Mouse (Mus musculus) olfactory bulb, adult 2 months (tissue): Measurements from ENCODE around the gene Adk. TPM values are rescaled to one million over a fixed set of nuclear protein-coding genes. Genes with fewer than 3 reads are reported as not detected.
"Not testable (repeated sequence)": the region's sequence is repeated elsewhere in the genome, so short reads cannot be mapped to it uniquely, and the experiment has no call there.

Experiments used
- H3K27ac ChIP-seq: fragments of 200-500 bp; 2 replicates; pipeline ENCODE4 v1.5.1; 2012; ENCODE audit warnings: low read depth, low read length; ENCODE audit not compliant: insufficient read depth
- H3K4me1 ChIP-seq: fragments of 200-500 bp; 2 replicates; pipeline ENCODE4 v1.6.1; 2012; ENCODE audit warnings: low read length; ENCODE audit not compliant: control insufficient read depth, insufficient read depth
- H3K4me3 ChIP-seq: fragments of 200-500 bp; 2 replicates; pipeline ENCODE4 v1.5.1; 2012; ENCODE audit warnings: mild to moderate bottlenecking, low read depth, low read length, moderate library complexity; ENCODE audit not compliant: insufficient read depth
- CTCF ChIP-seq: fragments of 200-500 bp; IDR thresholded peaks from 2 replicates; pipeline ENCODE4 v1.5.1; 2012; ENCODE audit warnings: low read depth, mild to moderate bottlenecking, low read length, moderate library complexity; ENCODE audit not compliant: insufficient read depth
- POLR2A ChIP-seq: fragments of 200-500 bp; IDR thresholded peaks from 2 replicates; pipeline ENCODE4 v1.6.1; 2012; ENCODE audit warnings: mild to moderate bottlenecking, low read depth, low read length, moderate library complexity; ENCODE audit not compliant: insufficient read depth
- WGBS: fragments of 180-500 bp; shearing (Covaris S2); methylation state at CpG from one replicate; pipeline ENCODE4 v1.1.7; 2018; 5-methylcytosine and 5-hydroxymethylcytosine counted together
- polyA plus RNA-seq: library from polyadenylated mRNA; stranded (reverse); fragments of >200 nt; gene quantifications from 2 replicates; pipeline ENCODE4 v1.2.4, GENCODE M21; 2012; ENCODE audit warnings: low replicate concordance; ENCODE audit not compliant: missing spikeins, insufficient read depth, insufficient read length

Gene Adk
- polyA plus RNA-seq, 1 experiment, result not detected

DNA sequence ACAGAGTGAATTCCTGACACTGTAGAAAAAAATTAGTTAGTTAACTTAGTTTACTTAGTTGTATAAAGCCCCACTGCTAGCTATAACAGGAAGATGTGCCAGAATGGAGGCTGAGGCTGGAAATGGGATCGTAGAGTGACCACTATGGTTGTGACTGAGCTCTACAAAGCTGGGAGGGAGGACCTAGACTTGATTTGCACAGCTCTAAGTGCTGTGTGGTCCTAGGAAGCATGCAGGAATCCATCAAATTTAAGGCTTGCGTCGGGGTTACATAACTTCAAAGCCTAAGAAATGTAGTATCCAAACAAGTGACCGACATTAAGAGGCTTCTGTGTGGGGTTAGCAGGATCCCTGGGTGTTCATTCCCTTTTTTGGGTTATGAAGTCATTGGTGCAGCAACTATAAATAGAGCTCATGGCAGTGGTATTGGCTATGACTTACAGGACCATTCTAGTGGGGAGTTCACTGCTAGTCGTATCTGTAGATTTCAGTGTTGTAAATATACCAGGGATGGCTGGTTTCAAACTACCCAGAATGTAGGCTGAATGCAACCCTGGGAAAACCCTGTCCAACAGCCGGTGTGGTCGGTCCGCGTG is 410.8 kb downstream of the Adk start:
- no peak overlapping the region for H3K4me3 ChIP-seq
- WGBS, result 94% methylated on average over 9 of the region's 9 CpGs
- TF ChIP-seq CTCF, result no peak
- TF ChIP-seq POLR2A, result no peak
- no peak overlapping the region for H3K27ac ChIP-seq
- H3K4me1 ChIP-seq, result no peaks in the 10 kb centered on the region

GRCm38 (mm10) chr14:21470386-21470785 is 418.0 kb downstream of the Adk start:
- 87% methylated on average over 5 of the region's 5 CpGs for WGBS
- no peaks in the 10 kb centered on the region for H3K4me1 ChIP-seq
- H3K27ac ChIP-seq, result no peak overlapping the region
- no peak overlapping the region for H3K4me3 ChIP-seq
- TF ChIP-seq CTCF, result no peak
- no peak for TF ChIP-seq POLR2A

- 93% methylated on average over 2 of the region's 2 CpGs for WGBS
- no peak overlapping the region for H3K4me3 ChIP-seq
- TF ChIP-seq POLR2A, result no peak
- TF ChIP-seq CTCF, result no peak
- H3K4me1 ChIP-seq, result no peaks in the 10 kb centered on the region
- no peak overlapping the region for H3K27ac ChIP-seq
These were observed 419.6 kb downstream of the Adk start for GRCm38 (mm10) chr14:21471975-21472374.

DNA sequence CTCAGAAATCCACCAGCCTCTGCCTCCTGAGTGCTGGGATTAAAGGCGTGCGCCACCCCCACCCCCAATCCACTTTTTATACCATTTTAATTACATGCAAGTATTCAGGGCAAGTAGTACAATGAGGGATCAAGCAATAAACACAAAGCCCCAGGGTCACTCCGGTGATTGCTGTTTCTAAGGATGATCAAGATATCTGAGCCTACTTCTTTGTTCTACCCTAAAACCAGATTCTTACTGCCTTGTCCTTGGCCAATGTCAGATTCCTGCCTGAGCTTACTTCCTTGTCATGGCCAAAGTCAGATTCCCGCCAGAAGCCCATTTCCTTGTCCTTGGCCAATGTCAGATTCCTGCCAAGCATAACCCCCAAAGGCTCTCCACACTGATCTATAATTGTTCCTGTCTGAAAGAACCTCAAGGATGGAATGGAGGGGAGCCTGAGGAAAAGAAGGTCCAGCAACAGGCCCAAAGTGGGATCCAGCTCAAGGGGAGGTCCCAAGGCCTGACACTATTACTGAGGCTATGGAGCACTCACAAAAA is 422.3 kb downstream of the Adk start:
- H3K4me1 ChIP-seq, H3K27ac ChIP-seq: not testable (repeated sequence)
- WGBS, result 94% methylated on average over 4 of the region's 4 CpGs

DNA sequence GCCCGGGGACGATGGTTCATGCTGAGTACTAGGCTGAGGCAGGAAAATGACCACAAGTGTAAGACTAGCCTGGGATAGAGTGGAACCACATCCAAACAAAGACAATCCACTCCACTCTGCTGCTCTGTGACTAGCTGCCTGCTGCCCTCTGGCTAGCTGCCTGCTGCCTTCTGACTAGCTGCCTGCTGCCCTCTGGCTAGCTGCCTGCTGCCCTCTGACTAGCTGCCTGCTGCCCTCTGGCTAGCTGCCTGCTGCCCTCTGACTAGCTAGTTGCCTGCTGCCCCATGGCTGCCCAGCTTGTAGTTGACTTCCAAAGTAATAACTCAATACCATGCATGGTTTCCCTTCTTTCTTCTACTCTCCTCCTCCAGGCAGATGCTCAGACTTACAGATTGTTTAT is 424.8 kb downstream of the Adk start:
- TF ChIP-seq CTCF (no peak), POLR2A (no peak)
- Histone ChIP-seq H3K27ac (no peak overlapping the region), H3K4me1 (no peaks in the 10 kb centered on the region), H3K4me3 (no peak overlapping the region)
- WGBS, result 94% methylated on average over 2 of the region's 2 CpGs

More for the DNA sequence above, 422.3 kb downstream of the Adk start:
- not testable (repeated sequence) for H3K4me3 ChIP-seq

- H3K4me1 ChIP-seq, result no peaks in the 10 kb centered on the region
- H3K27ac ChIP-seq, result no peak overlapping the region
- WGBS, result 98% methylated on average over 8 of the region's 8 CpGs
- no peak overlapping the region for H3K4me3 ChIP-seq
- TF ChIP-seq POLR2A, result no peak
- no peak for TF ChIP-seq CTCF
These were observed 427.2 kb downstream of the Adk start for GRCm38 (mm10) chr14:21479566-21479965.

GRCm38 (mm10) chr14:21480191-21480590 is 427.8 kb downstream of the Adk start:
- 96% methylated on average over 5 of the region's 5 CpGs for WGBS
- Histone ChIP-seq H3K4me1 (no peaks in the 10 kb centered on the region), H3K27ac (no peak overlapping the region), H3K4me3 (no peak overlapping the region)
- TF ChIP-seq CTCF (no peak), POLR2A (no peak)

GRCm38 (mm10) chr14:21481231-21481630 is 428.9 kb downstream of the Adk start, which contains the start of gene Kat6b:
Kat6b (plus strand) TSS chr14:21481434.
- H3K4me3 ChIP-seq, result no peak within 1 kb of the TSS
- WGBS, result 92% methylated on average over 7 of the region's 7 CpGs
- H3K27ac ChIP-seq, result no peak within 1 kb of the TSS

GRCm38 (mm10) chr14:21484199-21484598 is 431.8 kb downstream of the Adk start:
- 90% methylated on average over 2 of the region's 2 CpGs for WGBS
- H3K27ac ChIP-seq, result no peak overlapping the region
- no peak for TF ChIP-seq POLR2A
- no peak for TF ChIP-seq CTCF
- no peaks in the 10 kb centered on the region for H3K4me1 ChIP-seq
- no peak overlapping the region for H3K4me3 ChIP-seq

More at GRCm38 (mm10) chr14:21481231-21481630, 428.9 kb downstream of the Adk start, which contains the start of gene Kat6b:
- TF ChIP-seq CTCF, result no peak
- no peak for TF ChIP-seq POLR2A
- no peaks in the 10 kb centered on the region for H3K4me1 ChIP-seq

- TF ChIP-seq POLR2A, result no peak
- no peak for TF ChIP-seq CTCF
- Histone ChIP-seq H3K4me1 (no peaks in the 10 kb centered on the region), H3K27ac (no peak overlapping the region), H3K4me3 (no peak overlapping the region)
- WGBS, result 97% methylated on average over 10 of the region's 10 CpGs
These were observed 432.3 kb downstream of the Adk start for GRCm38 (mm10) chr14:21484693-21485092.
